Mouse (Mus musculus) limb, embryonic 15.5 days (tissue): ENCODE results near the gene Plcl2. TPM values are rescaled to one million over a fixed set of nuclear protein-coding genes. Genes with fewer than 3 reads are reported as not detected.
"Not testable (repeated sequence)": the region's sequence is repeated elsewhere in the genome, so short reads cannot be mapped to it uniquely, and the experiment has no call there.

Experiments used
- ATAC-seq: fragments of 200-750 bp; cut with Nextera tagmentation; 2 replicates; pipeline ENCODE4 v1.8.0; 2017; ENCODE audit warnings: low read depth, moderate TSS enrichment; ENCODE audit not compliant: insufficient number of reproducible peaks, low FRiP score, low TSS enrichment
- H3K27ac ChIP-seq: fragments of 300-500 bp; sonication (generic); 2 replicates; pipeline ENCODE4 v1.5.1; 2015; ENCODE audit warnings: moderate library complexity, mild to moderate bottlenecking, inconsistent platforms
- H3K27me3 ChIP-seq: fragments of 300-500 bp; sonication (generic); 2 replicates; pipeline ENCODE4 v1.6.1; 2015; ENCODE audit warnings: inconsistent platforms
- H3K36me3 ChIP-seq: fragments of 300-500 bp; sonication (generic); 2 replicates; pipeline ENCODE4 v1.6.1; 2015; ENCODE audit warnings: inconsistent platforms
- H3K4me1 ChIP-seq: fragments of 300-500 bp; sonication (generic); 2 replicates; pipeline ENCODE4 v1.6.1; 2015; ENCODE audit warnings: inconsistent platforms
- H3K4me2 ChIP-seq: fragments of 300-500 bp; sonication (generic); 2 replicates; pipeline ENCODE4 v1.6.1; 2015; ENCODE audit warnings: mild to moderate bottlenecking, inconsistent platforms
- H3K4me3 ChIP-seq: fragments of 300-500 bp; sonication (generic); 2 replicates; pipeline ENCODE4 v1.5.1; 2015; ENCODE audit warnings: mild to moderate bottlenecking, inconsistent platforms
- H3K9ac ChIP-seq: fragments of 300-500 bp; sonication (generic); 2 replicates; pipeline ENCODE4 v1.6.1; 2015; ENCODE audit warnings: inconsistent platforms
- H3K9me3 ChIP-seq: fragments of 300-500 bp; sonication (generic); 2 replicates; pipeline ENCODE4 v1.6.1; 2016; ENCODE audit warnings: inconsistent platforms
- WGBS: fragments of 180-500 bp; shearing (Covaris S2); methylation state at CpG from one replicate; pipeline ENCODE4 v1.1.7; 2015; 5-methylcytosine and 5-hydroxymethylcytosine counted together
- polyA plus RNA-seq: library from polyadenylated mRNA; unstranded; fragments of >200 nt; fragmentation: Nextera tagmentation; extraction: Ambion mirVana; gene quantifications from 2 replicates; pipeline ENCODE4 v1.2.1, GENCODE M21; 2015

Gene Plcl2
- polyA plus RNA-seq, 1 experiment from 2014 or later: 3.1 TPM

GRCm38 (mm10) chr17:50552130-50552529 lies 42.9 kb downstream of the Plcl2 start:
- no peaks in the 10 kb centered on the region for H3K9me3 ChIP-seq
- H3K9ac ChIP-seq: no peak overlapping the region
- no peak overlapping the region for H3K27ac ChIP-seq
- no peaks in the 10 kb centered on the region for H3K36me3 ChIP-seq
- no peak overlapping the region for H3K4me3 ChIP-seq
- H3K4me1 ChIP-seq: no peaks in the 10 kb centered on the region; the same call in 1 of the 2 replicates
- H3K27me3 ChIP-seq: no peaks in the 10 kb centered on the region
- no peak for ATAC-seq
- no peak overlapping the region for H3K4me2 ChIP-seq
- WGBS: 78% methylated on average over 2 of the region's 2 CpGs

GRCm38 (mm10) chr17:50557566-50558238 lies 48.5 kb downstream of the Plcl2 start:
- Histone ChIP-seq H3K27ac (no peak overlapping the region), H3K9me3 (no peaks in the 10 kb centered on the region), H3K9ac (no peak overlapping the region), H3K4me1 (no peaks in the 10 kb centered on the region; the same call in 1 of the 2 replicates), H3K4me3 (no peak overlapping the region), H3K36me3 (no peaks in the 10 kb centered on the region), H3K27me3 (no peaks in the 10 kb centered on the region), H3K4me2 (no peak overlapping the region)
- 55% methylated on average over 12 of the region's 12 CpGs for WGBS
- ATAC-seq: no peak

- H3K27me3 ChIP-seq: no peaks in the 10 kb centered on the region
- H3K4me2 ChIP-seq: no peak overlapping the region
- H3K27ac ChIP-seq: no peak overlapping the region
- no peaks in the 10 kb centered on the region for H3K36me3 ChIP-seq
- H3K9me3 ChIP-seq: no peaks in the 10 kb centered on the region
- H3K4me3 ChIP-seq: no peak overlapping the region
- H3K9ac ChIP-seq: no peak overlapping the region
- no peak for ATAC-seq
- 47% methylated on average over 4 of the region's 4 CpGs for WGBS
- H3K4me1 ChIP-seq: no peaks in the 10 kb centered on the region; the same call in 1 of the 2 replicates
Measured at GRCm38 (mm10) chr17:50558239-50558625, 49.0 kb downstream of the Plcl2 start.

DNA sequence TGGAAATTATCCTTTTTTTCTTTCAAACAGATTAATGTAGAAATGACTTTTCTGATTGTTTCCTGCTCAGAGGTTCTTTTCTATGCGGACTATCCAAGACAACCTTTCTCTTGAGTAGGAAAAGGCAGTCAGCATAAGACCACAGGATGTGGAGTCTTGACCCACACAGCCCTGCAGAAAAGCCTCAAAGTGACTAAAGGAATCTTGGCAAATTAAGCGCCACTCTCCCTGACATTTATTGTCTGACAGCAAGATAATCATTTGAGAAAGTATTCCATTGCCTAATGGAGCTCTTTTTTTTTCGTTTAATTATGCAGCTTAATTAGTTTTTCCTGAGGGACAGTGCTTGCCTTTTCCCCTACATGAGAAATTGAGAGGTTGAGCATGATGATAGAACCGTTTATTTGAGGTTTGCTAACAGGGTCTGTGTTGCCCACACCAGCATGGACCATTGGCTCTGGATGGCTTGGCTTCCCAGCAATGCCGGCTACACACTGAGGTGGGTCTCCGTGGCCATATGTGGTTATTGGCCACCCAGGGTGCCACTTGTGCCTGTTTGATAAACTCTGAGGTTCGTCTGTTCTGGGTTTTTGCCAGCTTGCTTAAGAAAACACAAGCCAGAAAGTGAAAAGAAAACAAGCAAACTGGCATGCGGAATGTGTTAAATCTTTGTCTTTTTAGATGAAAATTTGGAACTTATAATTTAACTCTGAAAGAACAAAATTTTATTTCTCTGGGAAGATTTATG lies 56.3 kb downstream of the Plcl2 start:
- Histone ChIP-seq H3K4me2 (no peak overlapping the region), H3K27me3 (no peaks in the 10 kb centered on the region), H3K9ac (no peak overlapping the region), H3K4me1 (peaks cover 3% of the 10 kb centered on the region; the same call in 1 of the 2 replicates), H3K9me3 (no peaks in the 10 kb centered on the region), H3K4me3 (no peak overlapping the region), H3K27ac (no peak overlapping the region), H3K36me3 (no peaks in the 10 kb centered on the region)
- WGBS: 31% methylated on average over 8 of the region's 8 CpGs
- ATAC-seq: no peak

GRCm38 (mm10) chr17:50568846-50569245 lies 59.6 kb downstream of the Plcl2 start:
- H3K9me3 ChIP-seq: no peaks in the 10 kb centered on the region
- ATAC-seq: no peak
- peaks cover 3% of the 10 kb centered on the region; the same call in 1 of the 2 replicates for H3K4me1 ChIP-seq
- no peak overlapping the region for H3K9ac ChIP-seq
- no peak overlapping the region for H3K27ac ChIP-seq
- WGBS: 87% methylated on average over 2 of the region's 2 CpGs
- no peaks in the 10 kb centered on the region for H3K27me3 ChIP-seq
- no peak overlapping the region for H3K4me2 ChIP-seq
- no peak overlapping the region for H3K4me3 ChIP-seq
- no peaks in the 10 kb centered on the region for H3K36me3 ChIP-seq

GRCm38 (mm10) chr17:50570228-50570627 lies 61.0 kb downstream of the Plcl2 start:
- 95% methylated on average over 5 of the region's 5 CpGs for WGBS
- not testable (repeated sequence) for H3K27ac ChIP-seq, H3K4me3 ChIP-seq, ATAC-seq, H3K4me1 ChIP-seq, H3K9me3 ChIP-seq, H3K27me3 ChIP-seq, H3K4me2 ChIP-seq, H3K9ac ChIP-seq, H3K36me3 ChIP-seq

DNA sequence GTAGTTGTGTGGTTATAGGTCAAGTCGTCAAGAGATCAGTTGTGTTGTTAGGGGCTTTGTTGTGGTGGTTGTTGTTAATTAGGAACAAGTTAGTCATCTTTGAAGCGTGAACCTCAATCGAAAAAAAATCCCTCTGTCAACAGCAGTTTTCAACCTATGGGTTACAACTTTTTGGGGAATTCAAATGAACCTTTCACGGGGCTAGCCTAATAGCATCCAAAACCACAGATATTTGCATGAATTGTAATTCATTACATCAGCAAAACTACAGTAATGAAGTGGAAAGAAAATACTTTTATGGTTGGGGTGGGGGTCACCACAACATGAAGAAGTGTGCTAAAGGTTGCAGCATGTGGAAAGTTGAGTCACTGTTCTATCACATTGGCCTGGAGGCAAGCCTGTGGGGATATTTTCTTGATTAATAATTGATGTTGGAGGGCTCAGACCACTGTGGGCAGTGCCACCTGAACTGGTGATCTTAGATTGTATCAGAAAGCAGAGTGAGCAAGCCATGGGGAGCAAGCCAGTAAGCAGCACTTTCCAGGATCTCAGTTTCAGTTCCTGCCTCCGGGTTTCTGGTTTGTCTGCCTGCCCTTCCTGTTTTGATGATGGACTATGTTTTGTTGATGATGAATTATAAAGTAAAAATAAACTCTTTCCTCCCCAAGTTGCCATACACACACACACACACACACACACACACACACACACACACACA lies 61.6 kb downstream of the Plcl2 start:
- Histone ChIP-seq H3K4me2 (no peak overlapping the region), H3K27ac (no peak overlapping the region), H3K27me3 (no peaks in the 10 kb centered on the region), H3K9me3 (no peaks in the 10 kb centered on the region), H3K4me1 (peaks cover under 1% of the 10 kb centered on the region; the same call in 1 of the 2 replicates), H3K4me3 (no peak overlapping the region), H3K9ac (no peak overlapping the region), H3K36me3 (no peaks in the 10 kb centered on the region)
- 69% methylated on average over 5 of the region's 5 CpGs for WGBS
- no peak for ATAC-seq

- Histone ChIP-seq H3K27ac (no peak overlapping the region), H3K9me3 (no peaks in the 10 kb centered on the region), H3K4me1 (no peaks in the 10 kb centered on the region), H3K4me3 (no peak overlapping the region), H3K27me3 (no peaks in the 10 kb centered on the region), H3K9ac (no peak overlapping the region), H3K36me3 (no peaks in the 10 kb centered on the region), H3K4me2 (no peak overlapping the region)
- WGBS: 85% methylated on average over 12 of the region's 12 CpGs
- no peak for ATAC-seq
Measured at GRCm38 (mm10) chr17:50574161-50574560, 65.0 kb downstream of the Plcl2 start.

- no peaks in the 10 kb centered on the region for H3K4me1 ChIP-seq
- no peaks in the 10 kb centered on the region for H3K27me3 ChIP-seq
- no peak overlapping the region for H3K9ac ChIP-seq
- ATAC-seq: no peak
- 77% methylated on average over 3 of the region's 3 CpGs for WGBS
- no peak overlapping the region for H3K4me2 ChIP-seq
- no peak overlapping the region for H3K27ac ChIP-seq
- H3K36me3 ChIP-seq: no peaks in the 10 kb centered on the region
- H3K4me3 ChIP-seq: no peak overlapping the region
- no peaks in the 10 kb centered on the region; the same call in 1 of the 2 replicates for H3K9me3 ChIP-seq
Measured at GRCm38 (mm10) chr17:50580416-50580815, 71.2 kb downstream of the Plcl2 start.

- Histone ChIP-seq H3K4me1 (no peaks in the 10 kb centered on the region), H3K4me3 (no peak overlapping the region), H3K36me3 (no peaks in the 10 kb centered on the region), H3K27ac (no peak overlapping the region), H3K27me3 (no peaks in the 10 kb centered on the region), H3K4me2 (no peak overlapping the region), H3K9ac (no peak overlapping the region), H3K9me3 (no peaks in the 10 kb centered on the region; the same call in 1 of the 2 replicates)
- ATAC-seq: no peak
- 86% methylated on average over 5 of the region's 5 CpGs for WGBS
Measured at GRCm38 (mm10) chr17:50586834-50587233, 77.6 kb downstream of the Plcl2 start.

GRCm38 (mm10) chr17:50587941-50588340 lies 78.7 kb downstream of the Plcl2 start:
- H3K36me3 ChIP-seq: no peaks in the 10 kb centered on the region
- no peaks in the 10 kb centered on the region; the same call in 1 of the 2 replicates for H3K9me3 ChIP-seq
- no peak overlapping the region for H3K4me2 ChIP-seq
- no peaks in the 10 kb centered on the region for H3K4me1 ChIP-seq
- ATAC-seq: no peak
- no peak overlapping the region for H3K4me3 ChIP-seq
- 88% methylated on average over 3 of the region's 3 CpGs for WGBS
- no peak overlapping the region for H3K27ac ChIP-seq
- no peaks in the 10 kb centered on the region for H3K27me3 ChIP-seq
- no peak overlapping the region for H3K9ac ChIP-seq

DNA sequence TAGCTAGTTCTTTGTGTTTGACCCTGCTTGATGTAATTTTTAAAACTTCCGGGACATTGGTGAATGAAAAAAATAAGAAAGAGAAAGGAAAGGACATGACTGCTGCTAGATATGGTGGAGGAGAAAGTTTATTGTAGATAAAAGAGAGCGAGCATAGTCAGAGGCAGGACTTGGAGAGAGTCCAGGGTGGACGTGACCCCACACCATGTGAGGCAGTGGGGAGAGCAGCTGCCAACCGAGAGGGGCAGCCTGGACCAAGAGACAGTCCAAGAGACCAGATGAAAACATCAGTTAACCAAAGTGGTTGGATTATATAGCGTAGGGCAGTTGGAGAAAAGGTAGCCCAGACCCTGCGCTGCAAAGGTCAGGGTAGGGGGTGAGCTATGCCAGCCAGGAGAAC lies 91.0 kb downstream of the Plcl2 start:
- Histone ChIP-seq H3K4me2 (no peak overlapping the region), H3K4me1 (peaks cover 3% of the 10 kb centered on the region; the same call in 1 of the 2 replicates), H3K4me3 (no peak overlapping the region), H3K9ac (no peak overlapping the region), H3K36me3 (no peaks in the 10 kb centered on the region), H3K27me3 (no peaks in the 10 kb centered on the region), H3K27ac (no peak overlapping the region), H3K9me3 (no peaks in the 10 kb centered on the region)
- WGBS: 70% methylated on average over 6 of the region's 6 CpGs
- ATAC-seq: no peak
